Mouse (Mus musculus) brain, embryonic 18.5 days (tissue): ENCODE data around the gene Entpd3.
A peak's percentile ranks its signal among the peaks of the same experiment; 100 is the strongest.

ENCODE experiments used
- DNase-seq: peaks from one replicate; pipeline ENCODE4 v3.0.0-alpha.2; 2012; ENCODE audit warnings: low read depth, low spot score

Entpd3 gene

GRCm38 (mm10) chr9:120579808-120580207 lies 40.2 kb downstream of the Entpd3 start:
- DNase-seq: no peak

GRCm38 (mm10) chr9:120581941-120582618 lies 42.5 kb downstream of the Entpd3 start:
- DNase-seq: no peak

GRCm38 (mm10) chr9:120582619-120583308 lies 43.1 kb downstream of the Entpd3 start:
- DNase-seq: peak; percentile 76

- DNase-seq: no peak
These were observed 43.7 kb downstream of the Entpd3 start for GRCm38 (mm10) chr9:120583314-120583713.

GRCm38 (mm10) chr9:120586546-120586945 lies 46.9 kb downstream of the Entpd3 start:
- DNase-seq: no peak

- no peak for DNase-seq
These were observed 51.9 kb downstream of the Entpd3 start for GRCm38 (mm10) chr9:120591490-120591889.

- DNase-seq: no peak
These were observed 53.9 kb downstream of the Entpd3 start for GRCm38 (mm10) chr9:120593383-120594101.

GRCm38 (mm10) chr9:120594839-120595238 lies 55.2 kb downstream of the Entpd3 start:
- no peak for DNase-seq

- DNase-seq: no peak
These were observed 55.7 kb downstream of the Entpd3 start for GRCm38 (mm10) chr9:120595306-120595705.

GRCm38 (mm10) chr9:120601488-120602171 lies 62.0 kb downstream of the Entpd3 start:
- no peak for DNase-seq

- DNase-seq: no peak
These were observed 62.7 kb downstream of the Entpd3 start for GRCm38 (mm10) chr9:120602172-120602838.

- DNase-seq: peak; percentile 58
These were observed 63.4 kb downstream of the Entpd3 start for GRCm38 (mm10) chr9:120602839-120603511.

- DNase-seq: no peak
These were observed 63.9 kb downstream of the Entpd3 start for GRCm38 (mm10) chr9:120603512-120603908.

GRCm38 (mm10) chr9:120603956-120604355 lies 64.3 kb downstream of the Entpd3 start:
- no peak for DNase-seq

- no peak for DNase-seq
These were observed 71.4 kb downstream of the Entpd3 start for GRCm38 (mm10) chr9:120611055-120611454.

GRCm38 (mm10) chr9:120614059-120614458 lies 74.4 kb downstream of the Entpd3 start:
- no peak for DNase-seq
